Mouse (Mus musculus) thymus, postnatal 0 days (tissue): ENCODE results near the gene Lrrc4. TPM values are rescaled to one million over a fixed set of nuclear protein-coding genes. Genes with fewer than 3 reads are reported as not detected.

Experiments used
- DNase-seq: peaks from one replicate; pipeline ENCODE4 v3.0.0-alpha.2; 2015; ENCODE audit warnings: low spot score
- polyA plus RNA-seq: library from polyadenylated mRNA; unstranded; fragments of >200 nt; fragmentation: Nextera tagmentation; extraction: Ambion mirVana; gene quantifications from 2 replicates; pipeline ENCODE4 v1.2.1, GENCODE M21; 2015

Gene Lrrc4
- 0.08 and 0.16 TPM in 2 replicates for polyA plus RNA-seq

DNA sequence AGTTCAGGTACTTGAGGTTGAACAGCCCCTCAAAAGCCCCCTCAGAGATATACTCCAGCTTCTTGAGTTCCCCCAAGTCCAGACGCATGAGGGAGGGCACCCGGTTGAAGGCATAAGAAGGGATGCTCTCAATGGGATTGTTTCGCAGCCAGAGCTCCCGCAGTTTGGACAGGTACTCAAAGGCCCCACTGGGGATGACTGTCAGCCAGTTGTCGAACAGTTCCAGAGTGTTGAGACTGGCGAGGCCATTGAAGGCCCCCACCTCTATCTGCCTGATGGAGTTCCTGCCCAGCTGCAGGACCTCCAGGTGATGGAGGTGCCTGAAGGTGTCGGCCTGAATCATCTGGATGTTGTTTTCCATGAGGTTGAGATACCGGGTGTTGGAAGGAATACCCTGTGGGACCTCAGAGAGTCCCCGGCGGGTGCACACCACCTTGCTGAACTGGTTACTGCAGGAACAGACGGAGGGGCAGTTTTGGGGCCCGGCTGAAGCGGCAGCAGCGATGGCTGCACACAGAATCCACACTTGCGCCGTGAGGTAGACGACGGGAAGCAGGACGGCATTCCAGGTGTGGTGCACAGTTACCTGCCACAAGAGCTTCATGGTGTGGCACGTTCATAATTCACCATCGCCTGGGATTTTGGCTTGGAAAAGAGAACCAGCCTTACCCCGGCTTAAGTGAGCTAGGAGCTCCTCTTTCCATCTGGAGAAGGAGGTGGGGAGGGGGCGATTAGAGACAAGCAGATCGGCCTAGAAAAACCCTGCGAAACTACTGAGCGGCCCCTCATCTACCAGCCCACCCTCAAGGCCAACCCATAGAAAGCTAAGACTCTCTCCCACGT, at the start of gene Lrrc4:
TSS of gene Lrrc4 (minus strand) at position 737 of the 843 bp plus-strand sequence.
- no peak for DNase-seq

DNA sequence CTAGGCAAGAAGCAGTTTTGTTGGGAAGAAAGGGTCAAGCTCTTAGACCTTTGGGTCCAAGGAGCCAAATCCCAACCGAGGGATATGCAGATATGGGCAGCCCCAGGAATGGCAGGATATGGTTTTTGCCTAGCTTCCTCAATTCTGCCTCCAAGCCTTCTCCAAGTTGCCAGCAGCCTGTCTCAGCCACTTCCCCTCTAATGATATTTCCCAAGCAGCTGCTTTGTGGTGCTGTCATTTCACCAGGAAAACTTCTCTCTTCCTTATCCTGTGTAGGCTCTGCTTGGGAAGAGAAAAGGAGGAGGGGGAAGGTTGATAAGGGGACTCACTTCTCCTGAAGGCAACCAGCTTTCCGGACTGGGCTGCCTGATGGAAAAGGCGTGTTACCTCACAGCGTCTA, 49.4 kb upstream of the Lrrc4 start:
- no peak for DNase-seq

- DNase-seq, result no peak
These were observed 47.8 kb upstream of the Lrrc4 start for GRCm38 (mm10) chr6:28879315-28879714.

DNA sequence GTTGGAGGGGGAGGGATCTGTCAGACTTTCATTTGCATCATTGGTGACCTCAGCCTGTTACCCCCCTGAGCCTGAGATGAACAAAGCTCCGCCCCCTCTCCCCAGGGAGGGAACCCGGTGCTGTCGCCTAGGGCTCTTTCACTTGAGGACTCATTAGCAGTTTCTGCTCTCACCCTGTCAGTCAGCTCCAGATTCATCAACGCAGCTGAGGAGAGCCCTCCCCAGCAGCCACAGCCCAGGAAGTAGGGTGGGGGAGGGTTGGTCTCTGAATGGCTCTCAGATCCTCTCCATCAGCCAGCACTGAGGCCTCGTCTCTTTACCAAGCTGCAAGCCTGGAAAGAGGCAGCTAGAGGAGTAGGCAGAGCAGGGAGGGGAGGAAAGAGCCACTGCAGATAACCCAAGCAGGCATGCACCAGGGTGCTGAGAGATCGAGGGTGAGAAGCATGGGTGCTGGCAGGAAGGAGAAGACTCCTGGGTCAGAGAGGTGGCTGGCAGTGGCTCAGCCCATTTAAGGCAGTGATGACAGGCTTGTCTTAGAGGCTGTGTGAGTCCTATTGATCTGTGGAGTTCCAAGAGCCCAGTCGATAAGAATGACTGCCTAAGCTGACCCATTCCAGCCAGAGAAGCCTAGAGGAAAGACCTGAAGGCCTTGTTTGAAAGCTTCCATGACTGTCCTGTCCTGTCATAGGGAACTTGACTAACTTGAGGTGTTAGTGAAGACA, 46.6 kb upstream of the Lrrc4 start:
- peak; percentile 36 for DNase-seq

- DNase-seq, result no peak
These were observed 44.9 kb upstream of the Lrrc4 start for GRCm38 (mm10) chr6:28876492-28876891.

GRCm38 (mm10) chr6:28875333-28875732, 43.8 kb upstream of the Lrrc4 start:
- no peak for DNase-seq

DNA sequence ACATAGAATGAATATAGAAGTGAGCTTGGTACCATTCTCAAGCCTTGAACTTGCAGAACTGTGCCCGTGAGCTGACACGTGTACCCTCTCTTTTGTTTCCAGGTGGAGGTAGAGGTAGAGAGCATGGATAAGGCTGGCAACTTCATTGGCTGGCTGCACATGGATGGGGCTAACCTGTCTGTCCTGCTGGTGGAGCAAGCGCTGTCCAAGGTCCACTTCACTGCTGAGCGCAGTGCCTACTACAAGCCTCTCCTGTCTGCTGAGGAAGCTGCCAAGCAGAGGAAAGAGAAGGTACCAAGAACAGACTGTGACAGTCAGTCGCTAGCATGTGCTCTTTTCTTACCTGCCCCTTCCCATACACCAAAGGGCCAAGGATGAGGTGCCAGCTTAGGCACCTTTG, 43.2 kb upstream of the Lrrc4 start:
- no peak for DNase-seq

DNA sequence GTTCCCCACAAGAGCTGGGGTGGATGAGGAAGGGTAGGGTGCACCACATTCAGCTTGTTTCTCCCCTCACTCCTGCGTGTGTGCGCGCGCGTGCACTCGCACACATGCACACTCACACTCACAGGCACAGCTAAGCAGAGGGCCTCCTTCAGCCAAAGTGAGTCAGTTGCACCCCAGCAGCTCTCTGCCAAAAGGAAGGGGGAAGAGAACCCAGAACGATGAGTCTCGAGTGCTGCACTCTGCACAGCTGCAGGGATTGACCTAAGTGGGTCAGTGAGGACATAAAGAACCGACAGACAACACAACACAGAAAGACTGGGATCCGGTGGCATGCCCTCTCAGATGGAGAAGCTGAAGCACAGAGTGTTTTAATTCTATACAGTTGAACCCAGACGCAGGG, 42.5 kb upstream of the Lrrc4 start:
- DNase-seq, result no peak

DNA sequence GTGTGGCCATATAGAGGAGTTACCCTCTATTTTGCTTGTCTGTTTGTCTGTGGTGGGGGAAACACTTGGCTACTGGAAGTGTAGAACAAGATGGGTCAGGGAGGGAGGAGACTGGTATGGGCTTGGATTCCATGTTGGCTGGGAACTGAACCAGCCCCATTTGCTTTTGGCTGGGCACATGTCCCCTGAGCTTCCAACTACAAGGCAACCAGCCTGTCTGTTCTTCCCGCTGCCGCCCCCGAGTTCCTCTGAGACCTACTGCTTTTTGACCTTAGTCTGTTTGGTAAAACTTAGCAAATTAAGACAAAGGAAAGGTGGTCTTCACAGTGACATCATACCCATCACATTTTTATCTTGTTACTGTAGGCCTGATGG, 40.9 kb upstream of the Lrrc4 start:
- DNase-seq, result no peak

DNA sequence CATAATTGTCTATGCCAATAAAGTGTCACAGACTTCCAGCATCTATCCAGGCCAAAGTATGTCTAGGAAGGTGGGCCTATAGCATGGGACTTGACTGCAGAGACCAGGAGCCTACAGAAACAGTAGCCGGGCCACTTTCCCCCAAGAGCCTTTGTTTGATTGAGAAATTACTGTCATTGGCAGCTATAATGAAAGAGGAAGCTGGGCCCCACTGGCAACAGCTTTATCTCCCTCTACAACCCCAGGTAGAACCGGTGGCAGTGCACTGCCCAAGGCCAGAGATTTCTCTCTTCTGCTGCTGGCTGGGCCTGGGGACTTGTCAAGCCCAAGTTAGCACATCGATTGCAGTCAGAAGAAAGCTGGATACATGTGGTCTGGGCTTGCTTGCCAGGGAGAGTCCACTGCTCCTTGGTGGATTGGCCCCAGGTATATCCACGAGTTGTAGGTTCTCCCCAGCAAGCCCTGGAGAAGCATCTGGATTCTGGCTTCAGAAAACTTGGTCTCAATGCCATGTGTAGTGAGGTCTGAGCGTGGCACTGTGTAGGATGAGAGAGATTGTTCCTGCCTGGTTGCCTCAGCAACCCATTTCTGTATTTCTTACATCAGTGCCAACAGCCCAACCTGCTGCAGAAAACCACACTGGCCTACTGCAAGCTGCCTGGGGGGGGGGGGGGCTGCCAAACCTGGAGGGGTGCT, 40.3 kb upstream of the Lrrc4 start:
- DNase-seq, result no peak

- DNase-seq, result no peak
These were observed 36.1 kb upstream of the Lrrc4 start for GRCm38 (mm10) chr6:28867516-28868251.

DNA sequence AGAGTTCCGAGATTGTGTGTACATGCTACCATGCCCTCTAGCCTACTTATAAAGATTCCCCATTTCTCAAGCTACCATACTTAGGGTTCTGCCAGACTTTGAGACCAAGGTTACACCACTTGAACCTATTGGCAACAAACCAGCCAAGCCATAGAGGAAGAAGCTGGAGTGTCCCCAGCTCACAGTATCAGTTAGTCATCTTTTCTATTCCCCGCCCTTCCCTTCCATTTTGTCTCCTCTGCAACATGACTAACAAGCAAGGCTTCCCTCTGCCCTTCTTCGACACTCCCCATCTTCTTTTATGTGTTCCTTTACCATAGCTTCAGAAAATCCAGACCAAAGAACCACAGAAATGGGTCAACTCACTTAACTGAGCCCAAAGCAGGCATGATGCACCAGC, 34.7 kb upstream of the Lrrc4 start:
- no peak for DNase-seq

DNA sequence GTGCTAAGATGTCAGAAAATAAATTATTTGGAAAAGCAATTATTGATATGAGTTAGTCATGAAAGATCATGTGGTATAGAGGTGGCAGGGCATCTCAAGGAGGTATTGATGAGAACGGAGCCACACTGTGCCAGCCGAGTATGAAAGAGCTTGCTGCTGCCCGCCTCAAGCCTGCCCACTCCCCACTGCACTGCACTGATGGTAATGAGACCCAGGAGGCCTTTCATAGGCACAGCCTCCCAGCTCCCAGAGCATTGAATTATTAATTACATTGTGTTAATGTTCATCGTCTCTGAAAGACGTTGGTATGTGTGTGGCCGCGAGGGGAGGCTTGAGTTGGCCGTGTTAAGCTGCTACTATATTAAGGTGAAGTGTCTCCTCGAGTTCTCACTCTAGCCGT, 33.6 kb upstream of the Lrrc4 start:
- DNase-seq, result no peak

- DNase-seq, result no peak
These were observed 33.1 kb upstream of the Lrrc4 start for GRCm38 (mm10) chr6:28864684-28865083.

GRCm38 (mm10) chr6:28862304-28862703, 30.8 kb upstream of the Lrrc4 start:
- no peak for DNase-seq

DNA sequence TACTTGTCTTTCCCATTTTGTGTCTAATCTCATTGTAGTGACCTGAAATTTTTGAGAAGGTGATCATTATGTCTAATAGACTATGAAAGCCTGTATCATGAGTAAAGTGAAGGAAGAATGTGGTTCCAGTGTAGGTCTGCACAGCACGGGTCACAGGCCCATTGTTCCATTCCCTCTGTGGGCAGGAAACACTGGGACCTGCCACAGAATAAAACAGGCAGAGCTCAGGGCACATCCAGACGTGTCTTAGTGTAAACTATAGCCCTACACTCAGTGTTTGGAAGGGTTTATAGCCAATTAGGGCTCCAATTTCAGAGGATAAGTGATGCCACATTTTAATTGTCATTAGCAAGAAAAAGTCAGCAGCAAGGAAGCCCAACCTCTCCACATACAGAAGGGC, 29.4 kb upstream of the Lrrc4 start:
- DNase-seq, result no peak

DNA sequence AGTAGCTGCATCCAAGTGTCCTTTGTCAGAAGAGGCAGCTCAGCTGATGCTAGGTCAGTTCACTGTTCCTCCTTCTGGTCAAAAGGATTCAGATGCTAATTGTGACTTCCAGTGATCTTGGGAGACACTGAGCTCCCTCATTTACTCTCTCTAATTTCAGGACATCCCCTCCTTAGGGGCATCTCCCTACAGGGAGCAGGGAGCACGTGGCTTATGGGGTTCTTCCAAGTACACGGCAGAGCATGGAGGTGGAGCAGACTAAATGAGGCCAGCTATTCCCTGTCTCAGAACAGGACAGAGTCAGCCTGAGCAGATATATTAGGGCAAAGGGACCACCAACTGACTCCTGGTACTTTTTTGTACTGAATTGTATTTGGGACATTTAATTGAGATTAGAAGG, 28.9 kb upstream of the Lrrc4 start:
- no peak for DNase-seq

- no peak for DNase-seq
These were observed 27.5 kb upstream of the Lrrc4 start for GRCm38 (mm10) chr6:28859094-28859493.

- DNase-seq, result no peak
These were observed 25.9 kb upstream of the Lrrc4 start for GRCm38 (mm10) chr6:28857198-28858180.

GRCm38 (mm10) chr6:28856789-28857188, 25.2 kb upstream of the Lrrc4 start:
- DNase-seq, result no peak
